Mouse (Mus musculus) C2C12 (cell line): ENCODE measurements around the gene Gsk3b. TPM values are rescaled to one million over a fixed set of nuclear protein-coding genes. Genes with fewer than 3 reads are reported as not detected.
A peak's percentile ranks its signal among the peaks of the same experiment; 100 is the strongest.

Experiments used
- H3K27me3 ChIP-seq: one replicate; pipeline ENCODE4 v1.6.1; 2011; ENCODE audit not compliant: control insufficient read depth, insufficient read depth, insufficient read length
- H3K36me3 ChIP-seq: one replicate; pipeline ENCODE4 v1.6.1; 2011; ENCODE audit not compliant: control insufficient read depth, insufficient read depth
- H3K4me3 ChIP-seq: one replicate; pipeline ENCODE4 v1.5.1; 2011; ENCODE audit warnings: mild to moderate bottlenecking, control low read depth; ENCODE audit not compliant: poor library complexity, insufficient read depth, severe bottlenecking
- H3K79me2 ChIP-seq: one replicate; pipeline ENCODE4 v1.6.1; 2011; ENCODE audit not compliant: control insufficient read depth, insufficient read depth
- H3K79me3 ChIP-seq: one replicate; pipeline ENCODE4 v1.6.1; 2011; ENCODE audit warnings: low read depth, control low read depth
- H3ac ChIP-seq: one replicate; pipeline ENCODE3; 2011; ENCODE audit warnings: low read depth; ENCODE audit not compliant: control insufficient read depth, insufficient read length
- CEBPB ChIP-seq: IDR thresholded peaks from one replicate; pipeline ENCODE4 v1.6.1; 2011; ENCODE audit warnings: low read depth, mild to moderate bottlenecking, control low read depth, moderate library complexity
- CTCF ChIP-seq: IDR thresholded peaks from one replicate; pipeline ENCODE4 v1.5.1; 2011; ENCODE audit not compliant: control insufficient read depth, insufficient read depth, insufficient read length
- FOSL1 ChIP-seq: IDR thresholded peaks from one replicate; pipeline ENCODE4 v1.8.0; 2011; ENCODE audit warnings: mild to moderate bottlenecking, low read length; ENCODE audit not compliant: poor library complexity, insufficient read depth, severe bottlenecking
- MAX ChIP-seq: IDR thresholded peaks from one replicate; pipeline ENCODE4 v1.6.1; 2011; ENCODE audit warnings: mild to moderate bottlenecking, control low read depth
- MYOD1 ChIP-seq: IDR thresholded peaks from one replicate; pipeline ENCODE4 v1.6.1; 2011; ENCODE audit warnings: low read depth; ENCODE audit not compliant: control insufficient read depth, insufficient read length
- MYOG ChIP-seq: IDR thresholded peaks from one replicate; pipeline ENCODE4 v1.6.1; 2011; ENCODE audit not compliant: control insufficient read depth, insufficient read length; ENCODE audit errors: extremely low read depth
- USF1 ChIP-seq: IDR thresholded peaks from one replicate; pipeline ENCODE4 v1.6.1; 2011; ENCODE audit warnings: low read depth, mild to moderate bottlenecking, control low read depth, moderate library complexity
- polyA plus RNA-seq: library from polyadenylated mRNA; unstranded; fragments of >200 nt; fragmentation: generic; extraction: Trizol; gene quantifications from one replicate; pipeline ENCODE4 v1.2.1, GENCODE M21; 2012; ENCODE audit warnings: missing spikeins

The Gsk3b gene
- polyA plus RNA-seq, 1 experiment, result 12.3 TPM

- TF ChIP-seq MYOG (no peak), MAX (no peak), USF1 (peak; percentile 78), CTCF (no peak), MYOD1 (peak; percentile 50), FOSL1 (no peak), CEBPB (no peak)
- H3K27me3 ChIP-seq, result no peaks in the 10 kb centered on the region
- peaks cover 14% of the 10 kb centered on the region for H3K36me3 ChIP-seq
- no peak overlapping the region for H3ac ChIP-seq
- H3K4me3 ChIP-seq, result no peak overlapping the region
- H3K79me2 ChIP-seq, result no peaks in the 10 kb centered on the region
- H3K79me3 ChIP-seq, result no peaks in the 10 kb centered on the region
Measured at GRCm38 (mm10) chr16:38245849-38246585, 157.2 kb downstream of the Gsk3b start.

- no peaks in the 10 kb centered on the region for H3K79me2 ChIP-seq
- peak overlapping the region; percentile 26 for H3ac ChIP-seq
- no peaks in the 10 kb centered on the region for H3K79me3 ChIP-seq
- TF ChIP-seq MYOG, result no peak
- TF ChIP-seq FOSL1, result no peak
- TF ChIP-seq CTCF, result no peak
- peak; percentile 40 for TF ChIP-seq MYOD1
- H3K4me3 ChIP-seq, result no peak overlapping the region
- no peaks in the 10 kb centered on the region for H3K27me3 ChIP-seq
- H3K36me3 ChIP-seq, result no peaks in the 10 kb centered on the region
Measured at GRCm38 (mm10) chr16:38248331-38248961, 159.6 kb downstream of the Gsk3b start.

GRCm38 (mm10) chr16:38250467-38250866 lies 161.7 kb downstream of the Gsk3b start:
- Histone ChIP-seq H3K4me3 (no peak overlapping the region), H3K36me3 (no peaks in the 10 kb centered on the region), H3ac (no peak overlapping the region), H3K79me2 (no peaks in the 10 kb centered on the region), H3K79me3 (no peaks in the 10 kb centered on the region), H3K27me3 (no peaks in the 10 kb centered on the region)
- no peak for TF ChIP-seq USF1
- no peak for TF ChIP-seq CEBPB
- TF ChIP-seq MYOG, result no peak
- TF ChIP-seq CTCF, result no peak
- no peak for TF ChIP-seq MAX
- no peak for TF ChIP-seq MYOD1
- no peak for TF ChIP-seq FOSL1

GRCm38 (mm10) chr16:38254001-38254400 lies 165.2 kb downstream of the Gsk3b start:
- Histone ChIP-seq H3K4me3 (no peak overlapping the region), H3K79me3 (no peaks in the 10 kb centered on the region), H3K27me3 (no peaks in the 10 kb centered on the region), H3K79me2 (no peaks in the 10 kb centered on the region), H3K36me3 (no peaks in the 10 kb centered on the region), H3ac (no peak overlapping the region)
- TF ChIP-seq MYOD1, result no peak
- TF ChIP-seq CTCF, result no peak
- TF ChIP-seq MYOG, result no peak

GRCm38 (mm10) chr16:38255107-38255506 lies 166.3 kb downstream of the Gsk3b start:
- no peaks in the 10 kb centered on the region for H3K36me3 ChIP-seq
- no peak for TF ChIP-seq CTCF
- TF ChIP-seq MAX, result no peak
- no peak for TF ChIP-seq MYOD1

GRCm38 (mm10) chr16:38255927-38256326 lies 167.1 kb downstream of the Gsk3b start:
- Histone ChIP-seq H3K79me2 (no peaks in the 10 kb centered on the region), H3K79me3 (no peaks in the 10 kb centered on the region), H3K4me3 (no peak overlapping the region), H3K36me3 (no peaks in the 10 kb centered on the region), H3ac (no peak overlapping the region), H3K27me3 (no peaks in the 10 kb centered on the region)
- TF ChIP-seq USF1, result no peak
- TF ChIP-seq CTCF, result no peak
- TF ChIP-seq FOSL1, result no peak
- TF ChIP-seq MYOG, result no peak
- no peak for TF ChIP-seq MYOD1
- TF ChIP-seq CEBPB, result no peak
- TF ChIP-seq MAX, result no peak

More at GRCm38 (mm10) chr16:38255107-38255506, 166.3 kb downstream of the Gsk3b start:
- Histone ChIP-seq H3K79me2 (no peaks in the 10 kb centered on the region), H3ac (no peak overlapping the region), H3K4me3 (no peak overlapping the region), H3K27me3 (no peaks in the 10 kb centered on the region), H3K79me3 (no peaks in the 10 kb centered on the region)
